Mouse (Mus musculus) erythroblast, embryonic 14.5 days (primary cell): ENCODE data around the gene Mutyh.

Experiments used
- GATA1 ChIP-seq: IDR thresholded peaks from 2 replicates; pipeline ENCODE4 v1.6.1; 2012; ENCODE audit warnings: low read length, inconsistent platforms, mixed read lengths
- TAL1 ChIP-seq: IDR thresholded peaks from 3 replicates; pipeline ENCODE4 v1.6.1; 2012; ENCODE audit warnings: low read length, inconsistent platforms, mixed read lengths

GRCm38 (mm10) chr4:116787985-116788760 lies 19.4 kb upstream of the Mutyh start:
- no peak for TF ChIP-seq GATA1
- no peak for TF ChIP-seq TAL1
